Mouse (Mus musculus) CH12F3 (cell line): ENCODE results near the gene Gpr176.
"Not testable (repeated sequence)": the region's sequence is repeated elsewhere in the genome, so short reads cannot be mapped to it uniquely, and the experiment has no call there.

ENCODE experiments used
- in situ Hi-C: fragments of 300-500 bp; cut with MboI; formaldehyde crosslinking; loops from 2 replicates; pipeline ENCODE4 v1.14.3; 2020; ENCODE audit warnings: low sequenced_read_pairs

The Gpr176 gene

DNA sequence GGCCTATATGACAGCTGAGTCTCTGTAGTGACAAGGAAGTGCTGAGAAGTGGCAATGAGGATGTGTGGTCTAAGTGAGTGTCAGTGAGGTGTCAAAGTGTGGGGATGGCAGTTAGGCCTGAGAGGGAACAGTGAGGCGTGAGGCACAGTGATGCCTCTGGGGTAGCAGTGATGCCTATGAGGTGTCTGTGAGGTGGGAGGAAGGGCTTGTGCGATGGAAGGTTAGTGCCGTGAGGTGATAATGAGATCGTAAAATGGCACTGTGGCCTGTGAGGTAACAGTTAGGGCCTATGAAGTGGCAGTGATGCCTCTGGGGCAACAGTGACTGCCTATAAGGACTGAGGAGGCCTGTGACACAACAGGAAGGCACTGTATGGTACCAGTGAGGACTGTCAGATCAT, 69.8 kb downstream of the Gpr176 start:
- in situ Hi-C loops = no loop called here

DNA sequence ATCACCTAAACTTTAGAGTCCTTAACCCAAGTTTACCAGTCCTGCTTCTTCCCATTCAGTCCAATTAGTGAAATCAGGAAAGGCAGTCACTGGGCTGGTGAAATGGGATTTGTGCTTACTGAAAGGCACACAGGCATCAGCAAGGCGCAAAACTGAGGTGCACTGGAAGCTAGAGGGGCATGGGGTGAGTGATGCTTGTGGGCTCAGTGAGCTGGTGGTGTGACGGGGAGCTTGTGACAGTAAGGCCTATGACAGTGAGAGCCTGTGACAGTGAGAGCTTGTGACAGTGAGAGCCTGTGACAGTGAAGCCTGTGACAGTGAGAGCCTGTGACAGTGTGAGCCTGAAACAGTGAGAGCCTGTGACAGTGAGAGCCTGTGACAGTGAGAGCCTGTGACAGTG, 71.6 kb downstream of the Gpr176 start:
- in situ Hi-C loops = no loop called here

DNA sequence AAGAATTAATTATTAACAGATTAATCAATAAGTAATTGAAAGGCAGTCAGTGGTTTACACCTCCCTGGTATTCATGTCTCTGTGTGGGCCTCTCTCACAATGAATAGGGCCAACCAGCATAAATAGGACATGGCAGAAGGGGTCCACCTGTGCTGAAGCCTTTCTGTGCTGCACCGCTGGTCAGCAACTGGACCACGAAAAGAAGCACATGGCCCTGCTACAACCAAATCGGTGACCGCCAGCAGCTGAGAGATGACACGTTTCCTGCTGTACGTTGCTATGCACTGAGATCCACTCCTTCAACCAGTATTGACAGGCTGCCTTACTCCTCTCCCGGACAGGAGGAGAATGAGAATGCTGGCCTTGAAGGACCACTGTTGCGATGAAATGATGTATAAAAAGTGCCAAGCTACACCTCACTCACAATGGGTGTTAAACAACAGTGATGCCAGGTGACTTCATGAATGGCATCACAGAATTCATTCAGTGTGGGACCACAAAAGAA, 72.1 kb downstream of the Gpr176 start:
- in situ Hi-C loops = no loop called here

DNA sequence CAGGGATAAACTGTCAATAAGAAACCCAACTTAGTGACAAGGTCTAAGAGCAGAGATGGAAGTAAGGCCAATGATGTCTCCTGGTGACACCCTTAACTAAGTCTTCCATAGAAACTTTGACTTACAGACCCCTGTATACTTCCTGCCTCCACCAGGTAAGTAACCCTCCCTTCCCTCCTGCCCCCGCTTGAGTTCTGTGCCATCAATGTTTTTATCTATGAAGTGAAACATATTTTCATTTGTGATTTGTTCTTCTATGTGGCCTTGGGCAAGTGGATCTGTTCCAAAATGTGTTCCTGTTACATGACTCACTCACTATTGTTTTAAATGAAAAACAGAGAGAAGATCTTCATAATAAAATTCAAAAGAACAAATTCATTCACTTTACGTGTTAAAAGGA, 73.2 kb downstream of the Gpr176 start:
- in situ Hi-C loops = no loop called here

DNA sequence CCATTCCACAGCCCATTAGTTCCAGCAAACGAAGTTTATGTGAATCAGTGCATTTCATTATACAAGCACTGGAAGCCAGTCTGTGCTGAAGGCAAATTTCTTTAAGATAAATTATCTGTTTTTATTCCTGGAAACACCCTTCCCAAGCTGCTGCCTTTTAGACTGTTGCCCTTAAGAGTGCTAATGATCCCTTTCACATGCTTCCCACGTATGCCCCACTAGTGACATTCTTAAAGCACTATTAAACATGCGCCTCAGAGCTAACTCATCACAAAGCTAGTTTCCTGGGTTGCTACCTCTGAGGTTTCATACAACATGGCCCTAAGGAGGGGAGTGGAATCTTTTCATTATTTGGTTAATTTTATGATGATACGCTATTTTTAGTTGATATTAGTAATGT, 74.6 kb downstream of the Gpr176 start:
- in situ Hi-C loops = no loop called here

DNA sequence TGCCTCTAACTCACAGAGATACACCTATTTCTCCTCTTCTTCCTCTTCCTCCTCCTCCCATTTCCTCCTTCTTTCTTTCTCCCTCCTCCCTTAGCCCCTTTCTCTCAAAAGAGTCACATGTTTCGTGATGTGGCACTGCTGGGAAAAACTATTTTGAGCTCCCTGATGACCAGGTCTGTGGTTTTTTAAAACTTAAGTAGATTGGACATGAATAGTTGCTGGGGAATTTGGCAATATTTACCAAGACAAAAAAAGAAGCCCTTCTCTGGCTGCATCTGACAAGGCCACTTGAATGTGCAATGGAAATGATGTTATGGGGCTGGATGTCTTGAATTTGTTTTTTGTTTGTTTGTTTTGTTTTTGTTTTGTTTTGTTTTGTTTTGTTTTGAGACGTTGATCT, 75.3 kb downstream of the Gpr176 start:
- in situ Hi-C loops = no loop called here

DNA sequence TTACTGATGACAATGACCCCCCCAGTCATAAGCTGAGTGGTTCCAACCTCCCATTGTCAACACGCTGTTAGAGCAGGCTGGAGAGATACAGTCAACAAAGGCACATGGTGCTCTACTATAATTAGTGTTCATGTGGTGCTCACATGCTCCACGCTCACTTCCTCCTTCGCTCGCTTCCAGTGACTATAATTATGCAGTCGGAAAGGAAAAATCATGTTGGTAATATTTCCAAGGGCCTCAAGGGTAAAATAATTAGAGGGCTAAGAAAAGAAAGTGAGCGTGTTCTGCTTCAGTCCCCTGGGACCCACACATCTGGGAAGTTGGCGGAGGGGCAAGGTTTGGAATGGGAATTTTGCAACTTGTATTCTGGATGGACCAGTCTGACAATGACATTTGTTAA, 77.7 kb downstream of the Gpr176 start:
- in situ Hi-C loops = no loop called here

DNA sequence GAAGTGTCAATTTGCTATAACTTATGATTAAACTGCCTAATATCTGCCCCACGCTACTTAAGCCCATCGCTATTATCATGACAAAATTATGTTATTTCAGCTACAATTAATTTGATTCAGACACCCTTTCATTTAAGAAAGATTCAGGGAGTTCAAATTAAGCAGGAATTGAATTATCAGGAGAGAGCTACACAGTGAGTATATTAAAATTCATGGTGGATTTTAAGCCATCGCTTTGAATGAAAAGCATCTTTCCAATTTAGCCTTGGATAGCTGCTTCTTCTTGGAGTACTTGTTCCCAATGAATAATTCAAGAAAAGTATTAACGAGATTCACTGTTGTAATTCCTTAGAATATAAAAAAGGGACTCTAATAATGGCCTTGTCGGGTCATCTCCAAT, 79.6 kb downstream of the Gpr176 start:
- in situ Hi-C loops = no loop called here

DNA sequence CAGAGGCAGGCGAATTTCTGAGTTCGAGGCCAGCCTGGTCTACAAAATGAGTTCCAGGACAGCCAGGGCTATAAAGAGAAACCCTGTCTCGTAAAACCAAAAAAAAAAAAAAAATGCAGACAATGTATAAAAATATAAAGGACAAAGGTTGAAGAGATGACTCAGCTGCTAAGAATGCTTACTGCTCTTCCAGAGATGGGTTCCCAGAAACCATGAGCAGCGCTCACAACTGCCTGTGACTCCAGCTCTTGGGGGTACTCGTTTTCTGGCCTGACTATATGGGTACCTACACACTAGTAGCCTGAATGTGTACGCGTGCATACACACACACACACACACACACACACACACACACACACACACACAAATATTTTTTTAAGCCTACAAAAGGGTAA, 84.2 kb downstream of the Gpr176 start:
- in situ Hi-C loops = not testable (repeated sequence)

DNA sequence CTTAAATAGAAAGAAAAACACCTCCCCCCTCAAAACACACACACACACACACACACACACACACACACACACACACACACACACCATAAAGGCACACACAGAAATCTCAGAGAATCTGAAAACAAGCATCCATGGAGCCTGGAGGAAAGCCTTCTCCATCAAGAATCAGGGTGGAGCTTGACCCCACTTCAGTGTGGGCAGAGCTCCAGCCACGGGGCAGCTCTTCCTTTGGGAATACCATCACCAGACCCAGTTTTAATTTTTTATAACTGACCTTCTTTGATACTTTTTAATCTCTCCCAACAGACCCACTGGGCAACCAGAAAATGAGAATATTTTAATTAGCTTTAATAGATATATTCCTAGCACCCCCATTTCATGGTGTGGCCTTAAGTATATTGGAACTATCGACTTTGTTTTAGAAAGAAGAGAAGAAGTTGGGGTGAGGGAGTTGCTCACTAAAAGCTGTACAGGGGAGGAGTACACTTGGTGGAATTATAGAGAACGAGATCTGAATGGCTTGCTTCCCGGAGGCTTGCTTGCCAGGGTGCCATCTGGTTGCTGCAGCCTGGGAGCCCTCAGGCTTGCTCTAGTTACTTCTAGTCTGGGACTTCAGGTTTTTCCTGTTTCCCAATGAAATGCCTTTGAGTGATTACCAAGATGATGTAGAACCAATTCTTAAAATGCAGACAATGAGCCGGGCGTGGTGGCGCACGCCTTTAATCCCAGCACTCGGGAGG, 84.7 kb downstream of the Gpr176 start:
- in situ Hi-C loops = no loop called here

DNA sequence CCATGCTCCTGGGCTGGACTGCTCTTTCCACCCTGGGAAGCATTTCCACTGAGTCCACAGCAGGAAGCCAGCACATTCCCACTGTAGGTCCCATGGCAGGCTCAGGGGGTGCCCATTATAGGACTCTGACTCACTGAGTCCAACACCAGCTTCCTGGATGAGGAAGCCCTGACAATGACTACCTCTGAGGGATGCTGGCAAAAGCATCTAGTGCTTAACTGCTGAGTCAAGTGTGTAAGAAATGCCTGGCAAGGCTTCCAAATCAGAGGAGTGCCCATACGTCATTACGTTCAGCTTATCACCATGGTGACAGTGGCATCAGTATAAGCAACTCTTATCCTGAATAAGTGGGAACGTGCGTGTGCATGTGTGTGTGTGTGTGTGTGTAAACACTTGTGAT, 85.5 kb downstream of the Gpr176 start:
- in situ Hi-C loops = no loop called here

DNA sequence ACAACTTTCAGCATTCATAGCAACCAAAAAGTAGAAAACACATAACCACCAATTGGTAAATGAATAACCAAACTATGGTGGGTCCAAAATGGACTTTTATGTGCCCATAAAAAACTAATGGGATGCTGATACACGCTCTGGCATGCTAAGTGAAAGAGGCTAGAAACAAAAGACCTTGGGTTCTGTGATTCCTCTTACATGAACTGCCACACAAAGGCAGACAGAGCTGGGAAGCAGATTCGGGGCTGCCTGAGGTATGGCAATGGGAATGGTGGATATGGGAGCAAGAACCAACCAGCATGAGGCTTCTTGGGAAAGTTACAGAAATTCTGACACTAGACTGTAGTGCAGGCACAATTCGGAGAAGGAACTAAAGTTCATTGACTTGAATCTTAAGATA, 90.8 kb downstream of the Gpr176 start:
- in situ Hi-C loops = no loop called here

DNA sequence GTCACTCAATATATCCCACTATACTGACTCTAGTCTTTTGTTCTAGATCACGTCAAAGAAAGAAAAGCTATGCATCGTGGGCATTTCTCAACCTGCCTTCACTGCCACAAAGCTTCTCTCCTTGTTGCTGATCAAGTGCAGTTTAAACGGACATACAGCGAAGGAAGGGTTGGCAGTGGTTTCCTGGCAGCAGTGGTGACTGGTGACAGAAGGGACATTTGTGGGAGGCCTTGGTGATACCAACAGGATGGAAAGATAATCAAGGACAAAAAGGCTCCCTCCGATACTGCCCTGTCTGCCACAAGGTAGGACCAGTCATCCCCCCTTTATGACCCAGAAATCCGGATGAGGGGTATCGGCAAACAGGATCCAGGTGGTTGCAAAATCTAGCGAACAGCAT, 95.0 kb downstream of the Gpr176 start:
- in situ Hi-C loops = no loop called here

DNA sequence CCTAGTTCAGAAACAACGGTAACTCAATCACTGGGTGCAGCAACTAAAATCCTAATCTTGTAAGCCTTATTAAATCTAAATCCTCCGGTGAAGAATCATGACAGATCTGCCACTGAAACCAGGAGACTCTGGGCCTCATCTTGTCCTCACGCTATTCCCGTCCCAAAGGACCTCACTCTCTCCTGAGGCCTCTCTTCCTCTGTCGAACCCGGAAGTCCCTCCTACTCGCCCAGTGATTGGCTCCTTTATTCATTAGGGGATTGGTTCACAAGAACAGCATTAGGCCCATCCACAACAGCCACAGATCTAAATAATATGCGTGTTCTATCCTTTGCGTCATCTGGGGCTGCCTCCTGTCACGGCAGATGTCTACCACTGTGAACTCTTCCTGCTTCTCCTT, 101.6 kb downstream of the Gpr176 start:
- in situ Hi-C loops = no loop called here

DNA sequence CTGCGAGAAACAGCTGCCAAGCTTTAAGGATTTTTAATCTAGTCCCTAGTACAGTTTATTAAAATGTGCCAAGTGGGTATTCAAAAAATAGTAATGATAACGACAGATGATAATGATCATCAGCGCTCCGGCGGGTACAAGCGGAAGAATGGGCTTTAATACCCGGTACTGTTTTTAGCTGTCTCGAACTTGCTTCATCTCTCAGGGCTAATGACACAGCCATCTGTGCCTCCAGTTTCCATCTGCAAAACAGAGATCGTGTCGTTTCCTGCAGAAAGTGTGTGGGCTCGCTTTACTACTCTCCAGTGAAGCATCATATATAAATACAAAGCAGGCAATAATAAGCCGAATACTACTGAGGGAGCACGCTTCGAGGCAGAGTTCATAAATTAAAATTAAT, 103.0 kb downstream of the Gpr176 start:
- in situ Hi-C loops = no loop called here

DNA sequence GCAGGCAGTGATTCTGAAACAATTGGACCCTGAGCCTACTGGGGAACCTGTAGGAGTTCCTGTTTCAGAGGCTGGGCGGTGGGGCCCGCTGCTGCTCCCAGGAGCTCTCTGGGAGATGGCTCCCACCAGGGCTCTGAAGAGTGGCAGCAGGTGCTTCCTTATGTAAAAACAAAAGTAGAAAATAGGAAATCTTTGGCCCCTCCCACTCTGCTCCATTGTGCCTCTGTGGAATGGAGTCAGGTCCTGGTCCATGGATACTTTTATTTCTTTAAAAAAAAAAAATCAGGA, 109.4 kb downstream of the Gpr176 start:
- in situ Hi-C loops = loop anchor here (10.0 kb wide), 1 partner anchor 71 kb away; no protein-coding TSS in a partner anchor

DNA sequence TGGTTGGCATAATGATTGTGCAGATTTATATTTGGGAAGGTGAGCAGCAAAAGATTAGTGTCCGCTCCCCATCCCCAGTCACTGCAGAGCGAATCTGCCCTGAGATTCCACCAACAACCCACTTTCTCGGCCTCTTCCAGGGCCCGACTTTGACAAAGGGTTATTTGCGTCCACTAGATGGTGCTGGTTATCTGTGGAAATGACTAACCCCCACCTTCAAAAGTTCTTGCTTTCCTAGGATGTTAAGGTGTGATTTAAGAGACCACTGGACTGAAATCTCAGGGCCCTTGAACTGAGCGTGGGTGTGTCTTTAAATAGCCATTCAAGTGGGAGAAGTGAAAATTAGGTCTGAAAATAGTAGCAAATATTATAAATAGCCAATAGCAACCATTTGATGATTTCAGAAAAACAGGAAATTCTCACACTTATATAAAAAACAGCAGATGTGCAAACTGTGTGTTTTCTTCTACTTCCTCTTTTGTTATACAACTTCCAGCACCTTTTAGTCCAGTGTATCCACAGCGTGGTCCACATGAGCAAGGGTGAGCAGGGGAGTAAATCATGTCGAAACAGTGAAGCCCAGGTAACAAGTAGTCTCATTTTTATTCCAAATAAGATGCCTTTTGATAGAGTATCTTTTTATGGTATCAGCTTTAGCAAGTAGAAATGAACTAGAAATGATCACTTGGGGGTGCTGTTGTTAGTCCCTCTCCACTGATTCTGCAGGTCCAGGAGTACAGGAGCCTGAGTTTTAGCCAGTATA, 109.9 kb downstream of the Gpr176 start:
- in situ Hi-C loops = loop anchor here (10.0 kb wide), 1 partner anchor 71 kb away; no protein-coding TSS in a partner anchor

DNA sequence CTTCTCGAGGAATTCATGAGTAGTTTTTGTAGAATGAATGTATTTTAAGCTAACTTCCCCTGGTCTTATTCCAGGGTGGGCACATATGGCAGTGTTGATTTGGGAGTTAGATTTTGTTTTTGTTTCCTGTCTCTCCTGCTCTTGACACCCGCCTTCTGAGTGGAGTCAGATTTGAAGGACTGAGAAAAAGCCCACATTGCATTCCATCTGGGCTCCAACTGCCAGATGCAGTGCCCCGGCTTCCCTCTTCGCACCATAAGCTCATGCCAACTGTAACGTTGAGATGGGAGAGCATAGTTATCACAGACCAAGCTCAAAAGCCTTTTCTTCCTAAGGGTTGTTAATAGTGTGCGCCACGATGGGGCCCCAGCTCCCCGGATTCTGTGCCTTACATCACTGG, 110.5 kb downstream of the Gpr176 start:
- in situ Hi-C loops = loop anchor here (10.0 kb wide), 1 partner anchor 72 kb away; no protein-coding TSS in a partner anchor

DNA sequence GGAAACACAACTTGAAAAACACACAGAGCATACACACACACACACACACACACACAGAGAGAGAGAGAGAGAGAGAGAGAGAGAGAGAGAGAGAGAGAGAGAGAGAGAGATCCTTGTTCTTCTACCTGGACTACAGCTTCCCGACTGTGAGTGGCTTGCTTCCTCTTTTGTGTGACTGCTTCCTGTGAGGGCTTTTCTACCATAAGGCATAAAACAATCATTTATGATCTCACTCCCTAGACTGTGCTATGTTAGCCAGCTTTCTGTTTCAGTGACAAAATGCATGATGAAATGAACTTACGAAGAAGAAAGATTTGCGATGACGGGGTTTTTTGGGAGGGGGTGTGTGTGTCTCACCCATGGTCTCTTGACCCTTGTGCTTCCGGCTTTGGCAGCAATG, 113.5 kb downstream of the Gpr176 start:
- in situ Hi-C loops = loop anchor here (10.0 kb wide), 1 partner anchor 75 kb away; no protein-coding TSS in a partner anchor

DNA sequence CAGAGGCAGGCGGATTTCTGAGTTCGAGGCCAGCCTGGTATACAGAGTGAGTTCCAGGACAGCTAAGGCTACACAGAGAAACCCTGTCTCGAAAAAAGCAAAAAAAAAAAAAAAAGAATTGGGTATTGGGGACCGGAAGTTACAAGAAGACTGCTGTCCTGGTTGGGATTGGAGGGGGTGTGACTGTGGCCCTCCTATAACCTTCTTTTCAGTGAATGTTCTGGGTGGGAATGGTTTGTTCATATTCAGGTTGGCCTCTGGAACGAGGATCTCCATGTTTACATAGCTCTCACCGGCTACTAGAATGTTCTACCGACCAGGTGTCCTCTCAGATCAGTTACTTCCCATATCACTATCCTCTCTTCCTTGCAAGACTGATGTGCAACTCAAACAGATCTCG, 116.1 kb downstream of the Gpr176 start:
- in situ Hi-C loops = no loop called here

DNA sequence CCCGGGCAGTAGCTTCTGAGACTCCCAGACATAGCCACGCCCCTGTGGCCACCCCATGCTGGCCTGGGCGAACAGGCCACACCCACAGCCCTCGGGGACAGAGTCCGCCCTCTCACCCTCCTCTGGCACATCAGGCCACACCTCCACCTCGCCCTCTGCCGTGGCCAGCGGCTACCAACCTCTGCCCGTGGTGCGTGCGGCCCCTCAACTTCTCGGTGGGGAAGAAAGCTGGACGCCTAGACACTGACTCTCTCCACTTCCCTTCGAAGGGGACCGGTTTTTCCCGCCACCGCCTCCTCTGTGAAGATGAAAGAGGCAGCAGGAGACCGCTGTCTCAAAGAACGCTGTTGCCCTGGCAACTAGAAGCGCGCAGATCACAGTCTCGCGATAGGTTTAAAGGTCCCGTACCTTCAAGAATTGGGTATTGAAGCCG, 116.6 kb downstream of the Gpr176 start, which contains the start of gene Fsip1:
Gene Fsip1, minus strand, starts transcription at position 346 of the 433 bp plus-strand sequence.
- in situ Hi-C loops = no loop called here

DNA sequence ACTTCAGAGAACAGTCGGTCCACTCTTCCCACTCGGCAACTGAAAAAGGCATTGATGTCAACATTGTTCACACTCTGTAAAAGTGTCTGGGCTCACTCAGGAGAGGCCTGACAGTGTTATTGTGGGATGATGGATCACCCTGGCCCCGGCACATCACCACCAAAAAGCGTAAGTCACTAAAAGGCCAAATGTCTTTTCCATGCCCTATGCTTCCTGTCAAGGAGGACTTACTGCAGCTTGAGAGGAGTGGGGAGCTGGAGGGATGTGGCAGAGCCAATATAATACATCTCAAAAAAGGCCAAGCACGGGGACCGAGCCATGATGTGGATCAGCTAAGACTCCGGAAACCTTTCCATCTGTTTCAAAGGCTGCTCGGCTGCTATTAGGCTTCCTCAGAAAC, 118.7 kb downstream of the Gpr176 start:
- in situ Hi-C loops = no loop called here
